Mouse (Mus musculus): ENCODE measurements around the gene Tnfaip8l1.
A peak's percentile ranks its signal among the peaks of the same experiment; 100 is the strongest.

Gene Tnfaip8l1

DNA sequence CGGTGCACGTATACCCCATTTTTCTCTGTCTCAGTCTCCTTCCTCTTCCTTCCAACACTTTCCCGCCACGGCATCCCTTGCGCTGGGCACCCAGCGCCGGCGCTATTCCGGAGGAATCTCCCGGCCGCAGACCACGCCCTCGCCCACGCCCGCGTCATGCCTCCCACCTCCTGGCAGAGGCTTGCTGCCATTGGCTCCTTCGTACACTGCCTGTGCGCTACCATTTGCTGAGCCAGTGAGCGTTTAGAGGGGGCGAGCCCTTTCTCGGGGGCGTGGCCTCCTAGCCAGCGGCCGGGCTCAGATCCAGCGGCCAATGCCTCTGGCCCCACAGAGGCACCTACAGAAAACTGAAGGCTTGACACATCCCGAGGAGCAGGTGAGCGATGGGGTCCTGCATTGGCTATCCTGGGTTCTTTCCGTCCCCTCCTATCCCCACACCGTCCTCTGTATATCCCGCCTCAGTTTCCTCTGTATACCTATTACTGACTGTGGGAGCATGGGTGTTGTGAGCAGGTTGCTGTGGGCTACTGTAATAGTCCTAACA is at the start of gene Tnfaip8l1:
Gene Tnfaip8l1, plus strand, starts transcription at position 247 of the 544 bp plus-strand sequence.
- DNase-seq (ENCODE audit: low spot score in 2 of 2), result peak; percentile 91 to 93

DNA sequence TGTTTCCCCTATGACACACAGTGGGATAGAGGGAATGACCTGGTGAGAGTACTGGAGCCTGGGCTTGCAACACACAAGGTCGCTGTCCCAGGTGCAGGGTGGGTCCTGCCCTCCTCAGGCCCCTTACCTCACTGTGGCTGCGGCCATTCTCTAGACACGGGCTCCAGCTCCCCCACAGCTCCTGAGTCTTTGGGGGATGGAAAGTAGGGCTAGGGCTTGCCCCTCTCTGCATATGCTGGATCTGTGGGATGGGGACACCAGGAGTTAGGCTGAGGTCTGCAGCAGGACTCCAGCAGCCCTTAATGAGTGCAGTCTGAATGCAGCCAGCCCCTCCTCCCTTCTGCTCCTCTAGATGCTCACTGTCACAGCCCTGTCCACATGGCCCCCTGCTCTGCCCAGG is 49.5 kb upstream of the Tnfaip8l1 start:
- DNase-seq (ENCODE audit: low spot score in 2 of 2), result no peak

DNA sequence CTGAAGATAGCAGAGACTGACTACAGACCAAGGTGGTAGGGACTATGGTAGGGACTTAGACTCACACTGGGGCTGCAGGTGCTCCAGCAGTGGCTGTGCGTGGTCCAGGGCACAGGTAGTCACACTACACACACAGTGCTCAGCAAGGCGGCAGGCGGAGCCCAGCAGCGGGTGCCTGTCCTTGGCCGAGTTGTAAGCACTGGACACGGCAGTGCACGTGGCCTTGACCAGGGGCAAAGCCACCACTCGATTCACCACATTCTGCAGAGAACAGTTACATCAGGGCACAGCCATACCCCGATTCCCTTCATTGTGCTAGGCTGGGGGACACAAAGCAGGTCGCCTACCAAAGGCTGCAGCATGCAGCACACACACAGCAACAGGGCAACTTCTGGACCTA is 46.1 kb upstream of the Tnfaip8l1 start:
- DNase-seq (ENCODE audit: low spot score in 2 of 2), result no peak

DNA sequence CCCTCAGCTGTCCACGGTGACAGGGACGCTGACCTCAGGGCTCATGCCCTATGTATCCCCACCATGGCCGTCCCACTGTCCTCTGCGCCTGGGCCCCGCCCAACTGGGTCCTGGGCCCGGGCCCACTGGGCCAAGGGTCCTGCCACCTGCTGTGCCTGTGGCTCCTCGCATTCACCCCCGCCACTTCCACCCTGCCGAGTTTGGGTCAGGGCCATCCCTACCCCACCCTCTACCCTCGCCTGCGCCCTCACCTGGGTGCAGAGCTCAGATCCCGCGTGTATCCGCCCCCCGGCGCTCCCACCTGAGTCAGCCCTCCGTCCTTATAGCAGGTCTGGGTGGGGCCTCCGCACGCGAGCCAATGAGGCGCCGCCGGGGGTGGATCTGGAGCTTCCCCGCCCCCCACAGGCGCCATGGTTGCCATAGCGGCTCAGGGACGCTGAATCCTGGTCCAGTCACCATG is 45.0 kb upstream of the Tnfaip8l1 start, which contains the start of gene Plin5:
Gene Plin5, minus strand, starts transcription at position 346 of the 460 bp plus-strand sequence.
- DNase-seq (ENCODE audit: low spot score in 2 of 2), result no peak

DNA sequence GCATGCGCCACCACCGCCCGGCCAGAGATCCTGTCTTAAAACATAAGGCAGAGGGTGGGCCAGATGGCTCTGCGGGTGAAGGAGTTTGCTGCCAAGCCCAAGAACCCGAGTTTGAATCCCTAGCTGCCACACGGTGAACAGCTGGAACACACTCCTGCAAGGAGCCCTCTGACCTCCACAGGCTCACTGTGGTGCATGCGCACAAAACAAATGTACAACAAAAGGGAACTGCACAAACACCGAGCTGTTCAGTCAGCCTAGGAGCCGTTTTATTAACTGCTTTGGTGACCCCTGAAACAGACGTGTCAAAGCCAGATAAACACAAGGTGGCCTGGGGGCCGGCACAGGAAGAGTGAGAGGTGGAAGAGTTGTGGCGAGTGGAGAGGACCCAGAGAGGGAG is 42.8 kb upstream of the Tnfaip8l1 start:
- no peak for DNase-seq (ENCODE audit: low spot score in 2 of 2)

DNA sequence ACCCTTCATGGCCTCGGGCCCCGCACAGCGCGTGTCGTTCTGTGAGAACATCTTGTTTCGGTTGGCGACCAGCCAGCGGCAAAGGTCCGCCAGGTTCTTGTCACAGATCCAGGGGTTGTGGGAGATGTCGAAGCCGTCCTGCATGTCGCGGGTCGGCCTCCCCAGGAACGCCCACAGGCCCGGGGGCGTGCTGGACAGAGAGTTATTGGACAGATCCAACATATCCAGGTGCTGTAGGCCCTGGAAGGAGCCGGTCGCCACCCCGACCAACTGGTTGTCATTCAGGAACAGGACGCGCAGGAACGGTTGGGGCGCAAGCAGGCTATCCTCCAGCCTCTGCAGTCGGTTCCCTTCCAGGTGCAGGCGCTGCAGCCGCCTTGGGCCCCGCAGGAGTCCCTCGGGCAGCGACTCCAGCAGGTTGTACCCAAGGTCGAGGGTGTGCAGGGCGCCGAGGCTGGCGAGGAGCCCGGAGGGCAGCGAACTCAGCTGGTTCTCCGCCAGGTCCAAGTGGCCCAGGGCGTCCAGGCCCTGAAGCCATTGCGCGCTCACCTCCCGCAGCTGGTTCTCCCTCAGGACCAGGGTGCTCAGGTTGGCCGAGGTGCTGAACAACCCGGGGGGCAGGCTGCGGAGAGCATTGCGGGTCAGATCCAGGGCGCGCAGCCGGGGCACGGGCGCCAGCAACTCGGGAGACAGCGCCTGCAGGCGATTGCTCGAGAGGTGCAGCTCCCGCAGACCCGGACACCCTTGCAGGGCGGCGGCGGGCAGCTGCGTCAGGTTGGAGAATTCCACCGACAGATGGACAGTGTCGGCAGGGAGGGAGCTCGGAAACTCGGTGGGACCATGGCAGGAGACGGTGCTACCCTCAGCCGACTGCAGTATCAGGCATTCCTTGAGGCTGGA is 42.0 kb upstream of the Tnfaip8l1 start:
- no peak for DNase-seq (ENCODE audit: low spot score in 2 of 2)

DNA sequence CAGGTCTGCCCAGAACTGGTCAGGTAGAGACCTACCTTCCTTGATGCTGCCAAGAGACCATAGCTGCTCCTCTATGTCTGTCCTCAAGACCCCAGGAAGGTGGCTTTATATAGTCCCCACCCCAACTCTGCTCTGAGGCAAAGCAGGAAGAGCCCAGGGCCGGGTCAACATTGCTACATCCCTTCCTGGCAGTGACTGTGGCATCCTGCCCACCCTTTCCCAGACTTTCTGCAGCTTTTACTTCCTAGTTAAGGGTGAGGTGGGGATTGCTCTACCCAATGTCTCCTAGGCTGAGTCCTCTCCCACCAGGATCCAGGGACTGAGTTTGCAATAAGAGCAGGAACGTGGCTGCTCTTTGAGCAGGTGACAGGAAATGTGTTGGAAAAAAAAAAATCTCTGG is 40.5 kb upstream of the Tnfaip8l1 start, which contains the start of gene Lrg1:
Gene Lrg1, minus strand, starts transcription at position 176 of the 400 bp plus-strand sequence.
- no peak for DNase-seq (ENCODE audit: low spot score in 2 of 2)

DNA sequence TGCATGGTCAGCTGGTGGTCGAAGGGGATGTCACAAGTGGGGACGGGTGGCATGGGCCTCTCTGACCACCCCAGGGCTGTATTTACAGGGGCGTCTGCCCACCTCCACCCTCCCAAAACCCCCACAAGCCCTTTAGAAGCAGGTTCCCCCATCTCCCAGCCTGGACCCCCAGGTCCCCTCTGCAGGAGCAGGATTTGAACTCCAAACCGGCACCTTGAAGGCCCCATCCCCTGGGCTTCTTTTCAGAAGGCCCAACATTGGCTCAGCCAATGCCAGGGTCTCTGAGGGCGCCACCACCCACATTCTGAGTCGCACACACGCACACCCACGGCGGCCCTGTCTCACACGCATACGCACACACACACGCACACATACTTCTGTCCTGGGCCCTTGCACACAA is 39.1 kb upstream of the Tnfaip8l1 start:
- no peak for DNase-seq (ENCODE audit: low spot score in 2 of 2)

DNA sequence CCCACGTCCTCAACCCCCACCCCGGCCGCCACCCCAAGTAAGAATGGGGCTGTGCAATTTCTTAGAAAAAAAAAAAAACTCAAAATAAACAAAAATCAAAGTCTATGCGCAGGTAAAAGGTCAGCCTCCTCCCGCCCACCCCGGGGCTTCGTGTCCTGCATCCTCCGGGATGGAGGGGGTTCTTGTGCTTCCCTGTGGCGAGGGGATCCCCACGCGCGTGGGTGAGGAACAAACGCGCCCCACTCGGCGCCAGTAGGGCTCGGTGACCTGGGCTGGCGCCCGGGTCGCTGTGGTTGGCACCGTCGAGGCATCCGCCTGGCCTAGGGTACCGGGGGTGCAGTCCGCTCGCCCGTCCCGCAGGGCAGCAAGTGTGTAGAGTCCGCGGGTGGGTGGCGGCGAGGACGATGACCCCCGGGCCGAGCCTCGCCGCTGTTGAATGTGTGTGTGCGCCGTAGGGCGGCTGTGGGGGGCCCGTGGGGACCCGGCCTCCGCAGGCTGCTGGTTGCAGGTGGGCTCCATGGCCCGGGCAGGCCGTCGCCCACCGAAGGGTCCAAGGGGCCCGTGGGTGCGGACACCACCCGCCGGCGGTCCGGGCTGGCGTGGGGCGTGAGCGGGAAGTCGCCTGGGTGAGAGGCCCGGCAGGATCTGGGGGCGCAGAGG is 38.5 kb upstream of the Tnfaip8l1 start:
- DNase-seq (ENCODE audit: low spot score in 2 of 2), result no peak

DNA sequence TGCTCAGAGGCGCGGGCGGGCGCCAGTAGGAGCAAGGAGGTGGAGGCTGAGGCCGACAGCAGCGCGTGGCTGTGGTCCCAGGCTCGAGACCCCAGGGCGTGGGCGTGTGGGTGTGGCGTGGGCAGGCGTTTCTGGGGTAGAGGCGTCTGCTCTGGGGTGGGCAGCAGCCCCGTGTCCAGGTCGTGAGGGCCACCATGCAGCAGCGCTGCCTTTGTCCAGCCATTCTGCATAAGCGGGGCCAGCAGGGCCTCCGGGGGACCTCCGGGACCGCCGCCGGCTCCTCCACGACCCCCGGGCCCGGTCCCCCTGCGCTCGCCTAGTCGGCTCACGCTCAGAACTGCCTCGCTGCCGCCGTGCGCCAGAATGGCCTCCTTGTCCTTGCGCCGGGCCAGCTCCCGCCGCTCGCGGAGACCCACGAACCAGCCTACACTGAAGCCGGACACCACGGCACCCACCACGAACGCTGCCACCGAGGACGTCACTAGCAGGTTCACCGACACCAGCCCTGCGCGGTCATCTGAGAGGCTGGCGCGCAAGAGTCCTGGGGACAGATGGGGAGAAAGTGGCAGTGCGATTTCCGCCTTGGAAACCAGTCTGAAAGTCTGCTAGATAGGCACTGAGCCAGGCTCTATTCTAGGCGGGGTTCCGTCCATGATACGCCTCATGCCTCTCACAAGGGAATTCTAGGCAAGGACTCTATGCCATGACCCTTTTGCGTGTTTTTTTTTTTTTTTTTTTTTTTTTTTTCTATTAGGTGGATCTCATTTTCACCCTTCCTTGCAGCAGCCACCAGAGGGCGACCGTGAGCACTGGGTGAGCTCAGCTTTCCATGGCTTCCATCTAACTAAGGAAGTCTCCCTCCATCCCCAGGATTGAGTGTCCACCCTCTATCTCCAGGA is 37.7 kb upstream of the Tnfaip8l1 start:
- DNase-seq (ENCODE audit: low spot score in 2 of 2), result no peak

DNA sequence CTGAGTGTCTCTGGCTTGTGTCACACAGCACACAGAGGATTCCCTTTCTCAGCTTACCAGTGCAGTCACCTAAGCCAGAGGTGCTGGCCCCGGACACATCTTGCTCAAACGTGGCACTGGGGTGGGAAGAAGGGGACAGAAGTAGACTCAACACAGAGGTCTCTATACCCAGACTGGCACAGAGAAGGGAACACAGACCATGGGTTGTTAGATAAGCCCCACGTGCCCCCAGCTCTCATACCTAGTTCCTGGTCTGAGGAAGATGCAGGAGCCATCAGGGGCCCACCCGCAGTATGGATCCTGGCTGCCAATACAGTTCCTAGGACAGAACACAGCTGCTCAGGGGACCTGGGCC is 37.0 kb upstream of the Tnfaip8l1 start:
- no peak for DNase-seq (ENCODE audit: low spot score in 2 of 2)

DNA sequence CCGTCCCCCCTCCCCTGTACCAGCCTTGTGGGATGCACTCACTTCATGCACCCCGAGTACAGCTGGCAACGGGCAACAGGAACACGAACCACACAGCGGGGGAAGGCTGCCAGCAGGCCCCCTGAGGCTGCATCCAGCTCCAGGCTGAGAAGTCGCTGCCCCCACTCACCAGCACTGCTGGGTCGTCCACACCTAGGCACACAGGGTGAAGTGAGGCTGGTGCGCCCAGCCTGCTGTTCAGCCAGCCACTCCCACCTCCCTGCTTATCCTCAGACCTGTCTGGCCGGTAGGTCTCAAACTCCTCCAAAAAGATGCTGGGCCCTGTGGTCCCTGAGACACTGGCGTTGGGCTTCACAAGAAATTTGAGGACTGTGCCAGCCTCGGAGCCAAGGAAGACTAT is 36.1 kb upstream of the Tnfaip8l1 start:
- DNase-seq (ENCODE audit: low spot score in 2 of 2), result no peak

DNA sequence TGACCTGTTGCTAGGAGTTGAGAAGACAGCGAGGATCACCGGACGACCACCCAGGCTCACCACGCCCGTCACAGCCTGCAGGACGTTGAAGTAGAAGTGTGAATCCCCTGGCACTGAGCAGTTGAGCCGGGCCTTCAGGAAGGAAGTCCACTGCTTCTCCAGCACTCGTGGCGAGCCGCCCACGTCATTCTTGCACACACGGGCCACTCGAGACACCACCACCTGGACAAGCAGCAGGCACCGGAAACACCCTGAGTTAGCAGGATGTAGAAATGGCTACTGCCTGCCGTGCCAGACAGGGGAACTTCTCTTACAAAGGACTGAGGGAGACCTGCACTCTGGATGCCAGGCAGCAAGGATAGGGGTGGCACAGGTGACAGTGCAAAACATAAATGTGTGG is 34.0 kb upstream of the Tnfaip8l1 start:
- DNase-seq (ENCODE audit: low spot score in 2 of 2), result no peak

DNA sequence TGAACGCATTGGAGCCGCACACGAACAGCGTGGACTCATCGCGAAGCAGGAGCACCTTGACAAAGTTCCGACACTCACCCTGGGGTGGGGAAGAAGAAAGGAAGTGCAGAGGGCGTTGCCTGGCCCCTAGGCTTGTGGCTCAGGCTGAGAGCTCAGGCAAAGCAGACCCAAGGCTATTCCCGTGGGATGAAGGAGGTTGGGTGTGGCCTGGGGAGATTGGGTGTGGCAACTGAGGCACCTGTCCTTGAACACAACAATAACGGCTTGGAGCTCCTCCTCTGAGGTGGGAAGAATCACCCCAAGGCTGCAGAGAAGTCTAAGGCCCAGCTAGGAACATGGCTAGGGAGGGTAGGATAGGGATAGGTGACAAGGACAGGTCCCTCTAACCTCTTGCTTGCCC is 31.1 kb upstream of the Tnfaip8l1 start:
- DNase-seq (ENCODE audit: low spot score in 2 of 2), result no peak

DNA sequence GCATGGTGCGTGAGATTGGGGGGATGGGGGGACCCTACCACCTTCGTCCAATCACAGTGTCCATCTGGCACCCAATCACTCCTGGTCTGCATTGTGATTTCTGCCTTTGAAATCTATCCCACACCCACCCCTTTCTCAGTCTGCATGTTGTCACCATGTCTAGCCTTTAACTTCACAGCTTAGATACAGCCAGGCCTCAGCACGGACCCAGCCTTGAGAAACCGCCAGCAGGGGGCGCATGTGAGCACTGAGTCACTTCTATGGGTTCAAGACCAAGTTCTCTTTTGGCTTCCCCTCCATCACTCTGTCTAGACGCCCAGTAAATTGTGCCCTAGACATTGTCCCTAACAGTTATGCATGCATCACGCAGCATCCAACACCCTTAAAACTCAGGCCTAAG is 30.5 kb upstream of the Tnfaip8l1 start:
- no peak for DNase-seq (ENCODE audit: low spot score in 2 of 2)

DNA sequence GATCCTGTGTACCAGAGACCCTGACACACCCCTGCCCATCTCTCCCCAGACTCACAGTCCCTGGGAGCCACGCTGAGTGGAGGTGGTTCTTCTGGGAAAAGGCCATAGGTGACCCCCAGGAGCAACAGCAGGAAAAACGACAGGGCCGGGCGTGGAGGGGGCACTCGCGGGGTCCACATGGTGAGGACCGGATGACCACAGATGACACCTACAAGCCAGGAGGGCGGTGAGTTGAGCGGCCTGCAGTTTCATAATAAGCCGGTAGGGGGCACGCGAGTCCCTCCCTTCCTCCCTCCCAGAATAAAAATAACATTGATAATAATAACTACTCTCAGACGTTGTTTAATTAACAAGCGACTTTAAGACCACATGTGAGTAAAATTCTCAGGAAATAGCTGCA is 29.6 kb upstream of the Tnfaip8l1 start:
- no peak for DNase-seq (ENCODE audit: low spot score in 2 of 2)

DNA sequence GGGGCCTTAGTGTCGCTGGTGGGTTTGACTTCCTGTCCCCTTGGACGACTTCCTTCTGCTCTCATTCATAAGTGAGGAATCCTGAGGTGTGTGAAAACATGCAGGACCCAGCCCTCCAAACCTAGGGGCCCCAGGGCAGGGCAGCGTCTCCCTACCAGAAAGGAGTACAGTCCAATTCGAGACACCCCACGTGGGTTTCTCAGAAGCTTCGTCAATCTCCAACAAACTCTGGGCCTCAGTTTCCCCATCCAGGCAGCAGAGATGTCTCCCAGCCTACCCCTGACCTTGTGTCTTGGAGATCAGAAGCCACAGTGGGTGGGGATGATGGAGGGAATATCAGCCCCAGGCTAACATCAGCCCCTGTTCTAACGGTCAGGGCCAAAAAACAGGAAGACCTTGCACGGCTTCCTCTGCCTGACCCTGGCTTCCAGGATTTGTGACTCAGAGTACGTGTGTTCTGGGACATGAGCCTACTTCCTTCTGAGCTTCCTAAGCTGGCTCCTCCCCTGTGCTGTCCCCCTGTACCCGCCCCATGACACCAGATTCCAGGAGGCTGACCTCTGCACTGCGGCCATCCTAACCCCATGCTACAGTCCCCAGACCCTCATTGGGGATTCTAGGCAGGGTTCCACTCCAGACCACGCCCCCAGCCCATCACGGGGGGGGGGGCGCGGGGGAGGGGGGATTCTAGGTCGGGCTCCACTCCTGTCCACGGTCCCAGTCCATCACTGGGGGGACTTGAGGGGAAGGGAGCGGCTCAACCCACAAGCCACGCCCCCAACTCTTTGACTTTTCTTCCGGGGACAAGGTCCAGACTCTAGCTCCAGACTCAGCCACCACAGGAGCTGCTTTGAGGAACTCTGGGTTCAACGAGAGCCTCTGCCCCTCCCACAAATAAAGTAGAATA is 28.6 kb upstream of the Tnfaip8l1 start:
- no peak for DNase-seq (ENCODE audit: low spot score in 2 of 2)

DNA sequence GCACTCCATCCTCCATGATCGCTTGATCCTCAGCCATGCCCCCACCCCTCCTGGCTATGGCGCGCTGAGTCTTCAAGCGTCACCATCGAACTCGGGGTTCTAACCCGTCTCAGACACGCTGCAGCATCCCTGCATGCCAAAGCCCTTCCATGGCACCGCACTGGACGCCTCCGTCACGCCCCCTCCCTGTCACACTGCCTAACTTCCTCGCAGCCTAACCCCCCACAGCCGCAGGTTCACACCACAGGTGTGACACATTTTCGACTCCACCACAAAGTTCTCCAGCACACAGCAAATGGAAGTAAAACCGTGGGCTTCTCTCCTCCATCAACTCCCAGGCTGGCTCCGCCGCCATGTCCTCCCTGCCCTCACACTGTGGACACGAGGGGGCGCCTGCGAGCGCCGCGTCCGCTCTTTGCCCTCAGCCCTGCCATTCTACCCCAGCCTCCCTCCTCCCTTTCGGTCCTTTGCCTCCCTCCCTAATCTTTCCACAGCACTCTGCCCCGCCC is 27.8 kb upstream of the Tnfaip8l1 start:
- DNase-seq (ENCODE audit: low spot score in 2 of 2), result no peak

DNA sequence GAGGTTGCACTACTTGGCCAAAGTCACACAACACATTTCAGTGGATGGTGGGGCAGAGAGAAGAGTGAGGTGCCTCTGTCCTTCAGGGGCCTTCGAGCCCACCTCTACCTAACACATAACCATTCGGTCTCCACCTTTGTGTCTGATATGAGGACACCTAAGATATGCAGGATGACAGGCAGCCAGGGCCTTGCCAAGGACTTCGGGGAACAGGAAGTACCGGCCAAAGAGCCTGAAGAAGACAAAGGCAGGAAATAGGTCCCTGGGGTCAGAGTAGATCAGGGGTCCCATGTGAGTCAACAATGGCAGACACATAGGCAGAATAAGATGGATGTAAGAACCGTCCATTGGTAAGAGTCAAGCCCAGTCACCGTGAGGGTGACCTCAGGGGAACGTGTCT is 25.7 kb upstream of the Tnfaip8l1 start:
- no peak for DNase-seq (ENCODE audit: low spot score in 2 of 2)

DNA sequence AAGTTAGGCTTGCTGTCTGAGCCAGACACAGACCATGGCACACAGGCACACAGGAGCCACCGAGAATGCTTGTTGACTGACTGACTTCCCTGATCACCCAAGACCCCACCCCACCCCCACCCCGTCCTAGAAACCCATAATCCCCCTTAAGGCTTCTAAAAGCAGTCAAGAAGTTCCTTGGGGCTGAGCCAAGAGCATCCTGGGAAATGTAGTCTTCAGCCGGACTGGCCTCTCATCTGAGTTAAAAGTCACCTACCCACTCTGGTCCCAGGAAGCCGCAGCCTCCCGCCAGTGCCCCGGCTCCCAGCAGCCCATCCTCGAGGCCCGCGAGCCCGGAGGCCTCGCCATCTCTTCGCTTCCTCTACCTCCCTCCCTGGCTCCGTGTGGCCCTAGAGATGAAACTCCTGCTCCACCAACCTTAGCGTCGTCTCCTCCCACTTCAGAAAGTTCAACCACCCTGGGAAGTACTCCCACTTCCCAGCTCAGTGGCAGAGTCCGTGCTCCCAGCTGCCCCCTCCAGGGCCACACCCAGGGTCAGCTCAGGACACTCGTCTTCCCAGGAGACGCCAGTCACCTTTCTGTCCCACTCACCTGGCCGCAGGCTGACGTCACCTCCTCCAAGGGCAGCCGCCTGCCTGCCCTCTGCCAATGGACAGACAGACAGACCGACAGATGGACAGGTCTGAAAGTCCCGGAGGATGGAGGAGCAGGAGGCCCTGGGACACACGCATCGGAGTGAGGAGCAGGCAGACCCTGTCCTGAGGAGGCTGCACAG is 24.3 kb upstream of the Tnfaip8l1 start:
- DNase-seq (ENCODE audit: low spot score in 2 of 2), result no peak

All from frontal cortex, postnatal 14 days (tissue).